8 mouse cellular contexts compared by ENCODE assay signal in the genomic region with DNA sequence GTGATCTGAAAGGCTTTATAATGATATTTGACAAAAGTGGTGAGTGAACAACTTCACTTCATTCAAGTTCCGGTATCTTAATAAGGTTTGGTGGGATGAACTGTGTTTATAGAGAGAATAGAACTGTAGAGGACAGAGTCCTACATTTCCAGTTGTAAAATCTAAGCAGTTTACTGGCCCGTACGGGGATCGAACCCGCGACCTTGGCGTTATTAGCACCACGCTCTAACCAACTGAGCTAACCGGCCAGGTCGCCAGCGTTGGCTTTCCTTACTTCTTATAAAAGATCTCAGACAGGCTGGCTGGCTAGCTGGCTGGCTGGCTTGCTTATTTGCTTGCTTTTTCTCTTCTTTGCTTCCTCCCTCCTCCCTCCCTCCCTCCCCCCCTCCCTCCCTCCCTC. TPM values are rescaled to one million over a fixed set of nuclear protein-coding genes. Genes with fewer than 3 reads are reported as not detected.
DNase-seq lines count a peak whose midpoint lies in the region; ATAC-seq and TF ChIP-seq lines count a peak whose summit lies in the region.

No protein-coding gene starts in this region.

- intact Hi-C loops in heart, adult 2 months (cut with DNase I), result loop anchor here (10.0 kb wide), 3 partner anchors 60 to 1590 kb away; no protein-coding TSS in a partner anchor

- no peak overlapping the region for H3K27ac ChIP-seq in cortical plate, adult 2 months (ENCODE audit: insufficient read depth, low read length)
- H3K27ac ChIP-seq in heart, adult 2 months, result no peak overlapping the region
- no peak overlapping the region for H3K27ac ChIP-seq in limb, embryonic 13.5 days
- H3K27ac ChIP-seq in midbrain, embryonic 15.5 days, result no peak overlapping the region

- H3K4me3 ChIP-seq in erythroblast, embryonic 14.5 days (replicated peaks), result peak overlapping the region; percentile 66
- H3K4me3 ChIP-seq in cortical plate, adult 2 months (ENCODE audit: insufficient read depth, low read length), result peak overlapping the region; percentile 72
- peak overlapping the region; percentile 62; the same call in 1 of the 2 replicates for H3K4me3 ChIP-seq in heart, adult 2 months
- peak overlapping the region; percentile 42 for H3K4me3 ChIP-seq in limb, embryonic 13.5 days
- H3K4me3 ChIP-seq in midbrain, embryonic 15.5 days, result peak overlapping the region; percentile 43

- DNase-seq in heart, adult 2 months, result peak; percentile 83 to 87
- peak; percentile 51 for DNase-seq in kidney, adult 9 months
- peak; percentile 55 for DNase-seq in spleen, postnatal 14 days (ENCODE audit: low spot score in 2 of 2)

- no peak overlapping the region for H3K9ac ChIP-seq in heart, adult 2 months (ENCODE audit: low read depth, low read length)
- no peak overlapping the region for H3K9ac ChIP-seq in limb, embryonic 13.5 days
- no peak overlapping the region for H3K9ac ChIP-seq in midbrain, embryonic 15.5 days

- no peaks in the 10 kb centered on the region for H3K9me3 ChIP-seq in erythroblast, embryonic 14.5 days (ENCODE audit: control insufficient read depth, low read length)
- H3K9me3 ChIP-seq in limb, embryonic 13.5 days, result no peaks in the 10 kb centered on the region
- H3K9me3 ChIP-seq in midbrain, embryonic 15.5 days, result no peaks in the 10 kb centered on the region

- H3K36me3 ChIP-seq in erythroblast, embryonic 14.5 days (ENCODE audit: control insufficient read depth), result no peaks in the 10 kb centered on the region
- H3K36me3 ChIP-seq in heart, adult 2 months (ENCODE audit: control insufficient read depth, insufficient read depth, low read length), result peaks cover 12% of the 10 kb centered on the region
- H3K36me3 ChIP-seq in limb, embryonic 13.5 days, result no peaks in the 10 kb centered on the region
- no peaks in the 10 kb centered on the region for H3K36me3 ChIP-seq in midbrain, embryonic 15.5 days (replicated peaks)

- H3K27me3 ChIP-seq in erythroblast, embryonic 14.5 days (ENCODE audit: control insufficient read depth), result no peaks in the 10 kb centered on the region
- no peaks in the 10 kb centered on the region for H3K27me3 ChIP-seq in heart, adult 2 months (ENCODE audit: control insufficient read depth, insufficient read depth, low read length)
- no peaks in the 10 kb centered on the region for H3K27me3 ChIP-seq in limb, embryonic 13.5 days
- H3K27me3 ChIP-seq in midbrain, embryonic 15.5 days (replicated peaks), result no peaks in the 10 kb centered on the region

- no peak for TF ChIP-seq POLR2A in cortical plate, adult 2 months (IDR thresholded peaks at IDR 0.05; ENCODE audit: extremely low read depth, insufficient read depth, low read length)
- TF ChIP-seq POLR2A in heart, adult 2 months (IDR thresholded peaks at IDR 0.05; ENCODE audit: insufficient read depth, low read depth, low read length), result no peak

- no peaks in the 10 kb centered on the region for H3K79me2 ChIP-seq in heart, adult 2 months (replicated peaks; ENCODE audit: control insufficient read depth, insufficient read depth, low read length)

- 28% methylated on average over 11 of the region's 11 CpGs for WGBS in heart, adult 2 months
- WGBS in limb, embryonic 13.5 days, result 2% methylated on average over 11 of the region's 11 CpGs
- WGBS in midbrain, embryonic 15.5 days, result 2% methylated on average over 11 of the region's 11 CpGs

- no peak for ATAC-seq in erythroblast, adult 5-6 weeks (replicated peaks; ENCODE audit: low FRiP score, poor library complexity, severe bottlenecking)
- ATAC-seq in limb, embryonic 13.5 days (ENCODE audit: low FRiP score, low read depth), result no peak
- peak; percentile 90 for ATAC-seq in midbrain, embryonic 15.5 days (replicated peaks)

- no peak for TF ChIP-seq CTCF in cortical plate, adult 2 months (IDR thresholded peaks at IDR 0.05; ENCODE audit: extremely low read depth, insufficient read depth, low read length)
- no peak for TF ChIP-seq CTCF in heart, adult 2 months (IDR thresholded peaks at IDR 0.05)

- TF ChIP-seq EP300 in heart, adult 2 months (IDR thresholded peaks at IDR 0.05; ENCODE audit: insufficient read depth, low read depth, low read length), result 0 out of 2 replicates have a peak, but pooled peaks have one; percentile 41

- H3K4me1 ChIP-seq in erythroblast, embryonic 14.5 days (ENCODE audit: control insufficient read depth), result peaks cover 8% of the 10 kb centered on the region
- H3K4me1 ChIP-seq in cortical plate, adult 2 months (ENCODE audit: control insufficient read depth, insufficient read depth, low read length), result no peaks in the 10 kb centered on the region
- peaks cover 6% of the 10 kb centered on the region for H3K4me1 ChIP-seq in heart, adult 2 months (ENCODE audit: control insufficient read depth, insufficient read depth, low read length)
- H3K4me1 ChIP-seq in limb, embryonic 13.5 days, result 0 out of 2 replicates have a peak, but pooled peaks cover 3% of the 10 kb centered on the region
- H3K4me1 ChIP-seq in midbrain, embryonic 15.5 days, result no peaks in the 10 kb centered on the region

- H3K4me2 ChIP-seq in limb, embryonic 13.5 days (replicated peaks), result peak overlapping the region; percentile 61
- H3K4me2 ChIP-seq in midbrain, embryonic 15.5 days, result peak overlapping the region; percentile 47

RNA-seq across cellular contexts. Expression of gene Hist1h2br, which starts 21.6 kb away (rescaled TPM):
- 12.4 and 21.9 TPM in 2 replicates for polyA plus RNA-seq in erythroblast, embryonic 14.5 days (2012)
- 215 and 279 TPM in 2 replicates for total RNA-seq in erythroblast, adult 5-6 weeks (2015; ENCODE audit: low replicate concordance)
- total RNA-seq in erythroblast, adult 5-6 weeks (2017; ENCODE audit: low replicate concordance), result 157 and 261 TPM in 2 replicates
- polyA plus RNA-seq in cortical plate, adult 2 months (2012; rRNA removed), result 0.34 and 0.92 TPM in 2 replicates
- total RNA-seq in heart, adult 2 months (2021), result 10 to 100 TPM; 24.3 to 26.7 TPM
- polyA plus RNA-seq in heart, adult 2 months (2012; rRNA removed), result 3.5 and 12.7 TPM in 2 replicates
- 34.8 and 36.3 TPM in 2 replicates for polyA plus RNA-seq in limb, embryonic 13.5 days (2015; fragmentation: Nextera tagmentation; extraction: Ambion mirVana)
- 4.0 and 4.1 TPM in 2 replicates for polyA plus RNA-seq in midbrain, embryonic 15.5 days (2015; fragmentation: Nextera tagmentation; extraction: Ambion mirVana)

RNA-seq across cellular contexts. Expression of gene Hist1h2ap, which starts 21.8 kb away (rescaled TPM):
- 9,149 and 11,620 TPM in 2 replicates for polyA plus RNA-seq in erythroblast, embryonic 14.5 days (2012)
- total RNA-seq in erythroblast, adult 5-6 weeks (2015; ENCODE audit: low replicate concordance), result 40.2 and 52.7 TPM in 2 replicates
- 924 and 2,814 TPM in 2 replicates for total RNA-seq in erythroblast, adult 5-6 weeks (2017; ENCODE audit: low replicate concordance)
- polyA plus RNA-seq in cortical plate, adult 2 months (2012; rRNA removed), result 2.4 and 3.5 TPM in 2 replicates
- 1 to 10 TPM; 2.8 to 9.6 TPM for total RNA-seq in heart, adult 2 months (2021)
- 1.1 and 3.4 TPM in 2 replicates for polyA plus RNA-seq in heart, adult 2 months (2012; rRNA removed)
- polyA plus RNA-seq in limb, embryonic 13.5 days (2015; fragmentation: Nextera tagmentation; extraction: Ambion mirVana), result 3,649 and 3,737 TPM in 2 replicates
- 432 and 476 TPM in 2 replicates for polyA plus RNA-seq in midbrain, embryonic 15.5 days (2015; fragmentation: Nextera tagmentation; extraction: Ambion mirVana)

RNA-seq across cellular contexts. Expression of gene Hist1h4n, which starts 23.1 kb away (rescaled TPM):
- 0.78 and 5.7 TPM in 2 replicates for polyA plus RNA-seq in erythroblast, embryonic 14.5 days (2012)
- 6.9 and 21.5 TPM in 2 replicates for total RNA-seq in erythroblast, adult 5-6 weeks (2015; ENCODE audit: low replicate concordance)
- 699 and 712 TPM in 2 replicates for total RNA-seq in erythroblast, adult 5-6 weeks (2017; ENCODE audit: low replicate concordance)
- 11.0 and 23.0 TPM in 2 replicates for polyA plus RNA-seq in cortical plate, adult 2 months (2012; rRNA removed)
- 1 to 10 TPM; 3.7 to 4.9 TPM for total RNA-seq in heart, adult 2 months (2021)
- polyA plus RNA-seq in heart, adult 2 months (2012; rRNA removed), result 1.7 and 4.4 TPM in 2 replicates
- polyA plus RNA-seq in limb, embryonic 13.5 days (2015; fragmentation: Nextera tagmentation; extraction: Ambion mirVana), result 20.5 and 21.8 TPM in 2 replicates
- polyA plus RNA-seq in midbrain, embryonic 15.5 days (2015; fragmentation: Nextera tagmentation; extraction: Ambion mirVana), result 4.2 and 5.9 TPM in 2 replicates

RNA-seq across cellular contexts. Expression of gene Hist1h4m, which starts 43.6 kb away (rescaled TPM):
- 26.4 and 43.3 TPM in 2 replicates for polyA plus RNA-seq in erythroblast, embryonic 14.5 days (2012)
- 71.7 and 77.6 TPM in 2 replicates for total RNA-seq in erythroblast, adult 5-6 weeks (2015; ENCODE audit: low replicate concordance)
- total RNA-seq in erythroblast, adult 5-6 weeks (2017; ENCODE audit: low replicate concordance), result 860 and 1,014 TPM in 2 replicates
- not detected in 2 replicates for polyA plus RNA-seq in cortical plate, adult 2 months (2012; rRNA removed)
- total RNA-seq in heart, adult 2 months (2021), result 10 to 100 TPM; 42.6 to 56.8 TPM
- 1.6 TPM in 1 of 2 replicates, not detected in the other for polyA plus RNA-seq in heart, adult 2 months (2012; rRNA removed)
- polyA plus RNA-seq in limb, embryonic 13.5 days (2015; fragmentation: Nextera tagmentation; extraction: Ambion mirVana), result not detected in 2 replicates
- polyA plus RNA-seq in midbrain, embryonic 15.5 days (2015; fragmentation: Nextera tagmentation; extraction: Ambion mirVana), result 1.4 TPM in 1 of 2 replicates, not detected in the other

RNA-seq across cellular contexts. Expression of gene Hist1h2ao, which starts 44.9 kb away (rescaled TPM):
- 4,119 and 4,310 TPM in 2 replicates for polyA plus RNA-seq in erythroblast, embryonic 14.5 days (2012)
- 63.1 and 86.1 TPM in 2 replicates for total RNA-seq in erythroblast, adult 5-6 weeks (2015; ENCODE audit: low replicate concordance)
- 517 TPM in 1 of 2 replicates, not detected in the other for total RNA-seq in erythroblast, adult 5-6 weeks (2017; ENCODE audit: low replicate concordance)
- polyA plus RNA-seq in cortical plate, adult 2 months (2012; rRNA removed), result not detected in 2 replicates
- 1 to 10 TPM in 1 of 2 experiments, not detected in 1; 7.1 TPM for total RNA-seq in heart, adult 2 months (2021)
- not detected in 2 replicates for polyA plus RNA-seq in heart, adult 2 months (2012; rRNA removed)
- polyA plus RNA-seq in limb, embryonic 13.5 days (2015; fragmentation: Nextera tagmentation; extraction: Ambion mirVana), result not detected in 2 replicates
- not detected in 2 replicates for polyA plus RNA-seq in midbrain, embryonic 15.5 days (2015; fragmentation: Nextera tagmentation; extraction: Ambion mirVana)

Comparison
In these comparisons a context has a peak if more than half of its experiments do, and no peak if none do; other contexts are left out.
1. RNA of gene Hist1h2ap, which starts 21.8 kb away (polyA plus RNA-seq): 9,149 to 11,620 TPM in erythroblast, embryonic 14.5 days, 3,649 to 3,737 TPM in limb, embryonic 13.5 days and 432 to 476 TPM in midbrain, embryonic 15.5 days; 2.4 to 3.5 TPM in cortical plate, adult 2 months and 1.1 to 3.4 TPM in heart, adult 2 months; every median in the first group is over 10 times any median in the second.
2. Peak in every context shown above with its lines, with median percentiles within 50 percentile points of each other: H3K4me3 ChIP-seq and DNase-seq.